Mouse (Mus musculus) cerebellum, adult 2 months (tissue): ENCODE data around the gene Ncl. TPM values are rescaled to one million over a fixed set of nuclear protein-coding genes. Genes with fewer than 3 reads are reported as not detected.

Experiments used
- DNase-seq, 2 experiments: peaks; one replicate each; pipeline ENCODE4 v3.0.0; 2021
- H3K27ac ChIP-seq: fragments of 200-500 bp; 2 replicates; pipeline ENCODE4 v1.5.1; 2012; ENCODE audit warnings: low read length, control low read depth, inconsistent platforms; ENCODE audit not compliant: insufficient read depth
- H3K27me3 ChIP-seq: fragments of 200-500 bp; 2 replicates; pipeline ENCODE4 v1.6.1; 2012; ENCODE audit warnings: inconsistent platforms, mild to moderate bottlenecking, low read length, moderate library complexity; ENCODE audit not compliant: control insufficient read depth, insufficient read depth
- H3K4me1 ChIP-seq: fragments of 200-500 bp; 2 replicates; pipeline ENCODE4 v1.6.1; 2011; ENCODE audit warnings: low read length; ENCODE audit not compliant: control insufficient read depth, insufficient read depth
- H3K4me3 ChIP-seq: fragments of 200-500 bp; replicated peaks from 2 replicates; pipeline ENCODE3; 2011; ENCODE audit warnings: mild to moderate bottlenecking, low read depth, low read length, control low read depth; ENCODE audit not compliant: insufficient read depth
- CTCF ChIP-seq: fragments of 200-500 bp; IDR thresholded peaks from 2 replicates; pipeline ENCODE4 v1.5.1; 2011; ENCODE audit warnings: low read depth, mild to moderate bottlenecking, control low read depth, low read length, moderate library complexity, borderline replicate concordance; ENCODE audit not compliant: insufficient read depth
- POLR2A ChIP-seq: fragments of 200-500 bp; IDR thresholded peaks from 2 replicates; pipeline ENCODE4 v1.6.1; 2011; ENCODE audit warnings: low read length, control low read depth, borderline replicate concordance; ENCODE audit not compliant: insufficient read depth
- WGBS: fragments of 180-500 bp; shearing (Covaris S2); methylation state at CpG from one replicate; pipeline ENCODE4 v1.1.7; 2018; 5-methylcytosine and 5-hydroxymethylcytosine counted together
- polyA plus RNA-seq: library from polyadenylated mRNA; depleted of rRNA; stranded (reverse); fragments of >200 nt; gene quantifications from 2 replicates; pipeline ENCODE4 v1.2.3, GENCODE M21; 2012; rRNA removed

Gene Ncl
- 105 and 134 TPM in 2 replicates for polyA plus RNA-seq

DNA sequence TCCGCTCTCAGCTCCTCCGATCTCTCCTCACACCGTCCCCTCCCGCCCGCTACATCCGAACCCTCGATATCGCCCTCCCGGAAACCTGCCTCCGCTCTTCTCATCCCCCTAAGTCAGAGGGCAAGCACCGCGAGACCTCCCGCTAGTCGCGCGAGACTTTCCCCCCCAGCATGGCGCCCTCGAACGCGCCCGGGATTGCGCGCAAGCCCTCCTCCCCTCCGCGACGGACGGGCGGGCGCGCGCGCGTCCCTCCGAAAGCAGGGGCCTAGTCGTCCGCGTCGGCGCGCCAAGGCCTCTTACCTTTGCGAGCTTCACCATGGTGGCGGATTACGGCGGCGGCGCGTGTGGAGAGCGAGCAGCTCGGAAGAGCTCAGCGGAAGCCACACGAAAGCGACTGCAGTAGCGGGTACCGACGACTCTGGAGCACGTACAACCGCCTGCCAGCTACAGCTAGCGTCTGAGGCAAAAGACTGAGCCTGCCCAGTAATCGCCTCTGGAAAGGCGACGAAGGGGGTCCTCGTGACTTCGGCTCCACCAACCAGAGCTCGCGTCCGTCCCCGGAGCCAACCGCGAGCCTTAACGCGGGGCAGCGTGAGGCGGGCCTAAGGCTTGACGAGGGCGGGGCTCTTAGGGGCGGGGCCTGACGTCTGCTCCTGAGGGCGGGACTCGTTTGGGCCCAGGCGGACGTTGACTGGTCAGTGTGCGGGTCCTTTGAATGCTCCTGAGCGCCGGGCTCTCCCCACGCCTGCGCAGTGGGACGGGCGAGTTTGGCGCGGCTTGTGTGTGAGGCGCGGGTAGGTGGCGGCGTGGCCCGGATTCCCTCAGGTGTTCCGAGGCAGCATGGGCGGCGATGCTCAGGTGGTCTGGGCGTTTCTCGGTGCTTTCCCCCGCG, at the start of gene Ncl:
Gene Ncl (minus strand): TSS at position 495 of the 892 bp plus-strand sequence.
- TF ChIP-seq POLR2A (peak; percentile 99), CTCF (no peak)
- under 1% methylated on average over 101 of the region's 102 CpGs for WGBS
- DNase-seq, result peak; percentile 97 to 99
- Histone ChIP-seq H3K4me1 (peaks cover 6% of the 10 kb centered on the region; the same call in 1 of the 2 replicates), H3K27me3 (no peaks in the 10 kb centered on the region), H3K27ac (peak within 1 kb of the TSS; percentile 86), H3K4me3 (peak within 1 kb of the TSS; percentile 90)

DNA sequence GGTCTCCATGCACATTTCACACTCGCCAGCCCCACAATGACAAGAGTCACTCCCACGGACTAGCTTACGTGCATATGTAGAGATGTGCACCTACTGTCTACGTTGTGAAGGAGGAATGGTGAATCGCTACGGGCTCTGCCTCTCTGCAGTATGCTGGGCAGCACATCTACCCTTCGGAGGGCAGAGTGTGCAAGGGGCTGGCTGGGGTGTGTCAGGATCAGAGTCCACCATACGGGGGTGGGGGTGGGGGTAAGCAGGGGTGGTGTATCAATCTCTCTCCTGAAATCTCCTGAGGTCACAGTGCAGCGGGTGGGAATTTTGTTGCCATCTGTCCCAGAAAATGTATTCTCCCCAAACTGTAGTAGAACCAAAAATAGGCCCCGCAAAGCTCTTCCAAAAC, 49.3 kb upstream of the Ncl start:
- WGBS, result 60% methylated on average over 10 of the region's 10 CpGs
- Histone ChIP-seq H3K27me3 (no peaks in the 10 kb centered on the region), H3K4me1 (no peaks in the 10 kb centered on the region; the same call in 1 of the 2 replicates), H3K27ac (no peak overlapping the region), H3K4me3 (no peak overlapping the region)
- TF ChIP-seq POLR2A, result no peak
- TF ChIP-seq CTCF, result no peak
- DNase-seq, result no peak

- 54% methylated on average over 8 of the region's 8 CpGs for WGBS
- Histone ChIP-seq H3K27ac (no peak overlapping the region), H3K4me1 (peaks cover 4% of the 10 kb centered on the region; the same call in 1 of the 2 replicates)
Measured at GRCm38 (mm10) chr1:86406914-86407313, 47.7 kb upstream of the Ncl start.

GRCm38 (mm10) chr1:86406313-86406712, 47.1 kb upstream of the Ncl start:
- TF ChIP-seq CTCF (no peak), POLR2A (no peak)
- Histone ChIP-seq H3K4me1 (peaks cover 4% of the 10 kb centered on the region; the same call in 1 of the 2 replicates), H3K27ac (no peak overlapping the region), H3K4me3 (no peak overlapping the region), H3K27me3 (no peaks in the 10 kb centered on the region)
- DNase-seq, result no peak
- WGBS, result 82% methylated on average over 4 of the region's 4 CpGs

More at GRCm38 (mm10) chr1:86406914-86407313, 47.7 kb upstream of the Ncl start:
- no peaks in the 10 kb centered on the region for H3K27me3 ChIP-seq
- H3K4me3 ChIP-seq, result no peak overlapping the region
- DNase-seq, result no peak
- no peak for TF ChIP-seq CTCF
- TF ChIP-seq POLR2A, result no peak

DNA sequence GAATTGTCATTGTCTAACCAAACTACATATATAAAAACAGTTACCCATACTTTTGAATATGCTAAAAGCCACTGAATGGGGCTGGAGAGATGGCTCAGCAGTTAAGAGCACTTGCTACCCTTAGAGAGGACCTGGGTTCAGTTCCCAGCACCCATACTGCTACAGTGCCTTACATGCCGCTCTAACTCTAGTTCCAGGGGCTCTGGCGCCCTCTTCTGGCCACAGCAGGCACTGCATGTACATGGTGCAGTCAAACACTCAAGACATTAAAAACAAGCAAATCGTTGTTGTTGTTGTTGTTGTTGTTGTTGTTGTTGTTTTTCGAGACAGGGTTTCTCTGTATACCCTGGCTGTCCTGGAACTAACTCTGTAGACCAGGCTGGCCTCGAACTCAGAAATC, 45.6 kb upstream of the Ncl start:
- H3K4me1 ChIP-seq, result peaks cover 4% of the 10 kb centered on the region; the same call in 1 of the 2 replicates
- DNase-seq, result no peak
- 63% methylated on average over 5 of the region's 5 CpGs for WGBS
- no peak overlapping the region for H3K4me3 ChIP-seq
- H3K27me3 ChIP-seq, result no peaks in the 10 kb centered on the region
- no peak overlapping the region for H3K27ac ChIP-seq
- TF ChIP-seq POLR2A, result no peak
- peak; percentile 39; the same call in 1 of the 2 replicates for TF ChIP-seq CTCF

GRCm38 (mm10) chr1:86400096-86400754, 41.0 kb upstream of the Ncl start:
- WGBS, result 75% methylated on average over 8 of the region's 8 CpGs
- no peak overlapping the region for H3K27ac ChIP-seq
- H3K4me1 ChIP-seq, result peaks cover 4% of the 10 kb centered on the region; the same call in 1 of the 2 replicates
- no peak for DNase-seq
- H3K4me3 ChIP-seq, result no peak overlapping the region
- no peaks in the 10 kb centered on the region for H3K27me3 ChIP-seq
- TF ChIP-seq POLR2A (no peak), CTCF (no peak)

DNA sequence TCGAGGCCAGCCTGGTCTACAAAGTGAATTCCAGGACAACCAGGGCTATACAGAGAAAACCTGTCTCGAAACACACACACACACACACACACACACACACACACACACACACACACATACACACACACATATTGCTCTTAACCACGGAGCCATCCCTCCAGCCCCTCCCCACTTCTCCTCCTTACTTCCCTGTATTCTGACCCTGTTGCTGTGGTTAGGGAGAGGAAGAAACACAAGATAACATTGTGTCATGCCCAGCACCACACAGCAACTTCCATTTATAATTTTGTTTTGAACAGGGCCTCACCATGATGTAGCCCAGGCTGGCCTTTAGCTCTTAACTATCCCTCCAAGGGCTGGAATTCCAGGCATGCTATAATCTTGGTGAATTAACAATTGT, 40.1 kb upstream of the Ncl start:
- no peaks in the 10 kb centered on the region for H3K27me3 ChIP-seq
- peaks cover 4% of the 10 kb centered on the region; the same call in 1 of the 2 replicates for H3K4me1 ChIP-seq
- DNase-seq, result no peak
- H3K4me3 ChIP-seq, result no peak overlapping the region
- TF ChIP-seq POLR2A, result no peak
- TF ChIP-seq CTCF, result no peak
- 73% methylated on average over 3 of the region's 3 CpGs for WGBS
- H3K27ac ChIP-seq, result no peak overlapping the region

- H3K27ac ChIP-seq, result no peak overlapping the region
- TF ChIP-seq POLR2A (no peak), CTCF (no peak)
- WGBS, result 78% methylated on average over 7 of the region's 7 CpGs
- no peak overlapping the region for H3K4me3 ChIP-seq
- peaks cover 2% of the 10 kb centered on the region; the same call in 1 of the 2 replicates for H3K4me1 ChIP-seq
- no peaks in the 10 kb centered on the region for H3K27me3 ChIP-seq
- no peak for DNase-seq
Measured at GRCm38 (mm10) chr1:86398222-86398621, 39.0 kb upstream of the Ncl start.
